Mouse (Mus musculus) erythroblast, adult 5-6 weeks (primary cell): ENCODE measurements around the gene Vmn1r129. TPM values are rescaled to one million over a fixed set of nuclear protein-coding genes. Genes with fewer than 3 reads are reported as not detected.
"Not testable (repeated sequence)": the region's sequence is repeated elsewhere in the genome, so short reads cannot be mapped to it uniquely, and the experiment has no call there.

Source experiments
- ATAC-seq: replicated peaks from 2 replicates; pipeline ENCODE4 v1.8.0; 2016; ENCODE audit warnings: moderate number of reproducible peaks, mild to moderate bottlenecking, moderate TSS enrichment, inconsistent platforms; ENCODE audit not compliant: poor library complexity, low FRiP score, severe bottlenecking
- total RNA-seq, 2 experiments: library from RNA; stranded (forward) in 1 of 2; stranded (reverse) in 1 of 2; fragments of 150-400 nt in 1 of 2; fragments of 200-764, 138-1000 nt in 1 of 2; gene quantifications; 2 replicates each; pipeline versions ENCODE4 v1.2.3 to v1.2.4; 2015 to 2017; ENCODE audit warnings: low replicate concordance in 2 of 2

The Vmn1r129 gene
- total RNA-seq (2015; ENCODE audit: low replicate concordance) (not detected in 2 replicates), total RNA-seq (2017; ENCODE audit: low replicate concordance) (not detected in 2 replicates)

GRCm38 (mm10) chr7:21361191-21361590 is at the start of gene Vmn1r129:
Gene Vmn1r129 (minus strand): TSS chr7:21361291.
- ATAC-seq = not testable (repeated sequence)

- not testable (repeated sequence) for ATAC-seq
Measured at GRCm38 (mm10) chr7:21349073-21349472, 12.0 kb downstream of the Vmn1r129 start, which contains the start of gene Vmn1r128. Gene Vmn1r128 (plus strand): TSS chr7:21349373.

- ATAC-seq = not testable (repeated sequence)
Measured at GRCm38 (mm10) chr7:21319761-21320160, 41.3 kb downstream of the Vmn1r129 start, which contains the start of gene Vmn1r127. Gene Vmn1r127 (minus strand): TSS chr7:21319861.

Other genes starting within 250 kb of the Vmn1r129 start
- gene Vmn1r122, start 227.2 kb downstream of the Vmn1r129 start, total RNA-seq (2015; ENCODE audit: low replicate concordance) = not detected in 2 replicates
- not detected in 2 replicates for gene Vmn1r122, start 227.2 kb downstream of the Vmn1r129 start, total RNA-seq (2017; ENCODE audit: low replicate concordance)
- not detected in 2 replicates for gene Vmn1r123, start 199.1 kb downstream of the Vmn1r129 start, total RNA-seq (2015; ENCODE audit: low replicate concordance)
- not detected in 2 replicates for gene Vmn1r123, start 199.1 kb downstream of the Vmn1r129 start, total RNA-seq (2017; ENCODE audit: low replicate concordance)
- gene Gm5157, start 170.9 kb downstream of the Vmn1r129 start, total RNA-seq (2015; ENCODE audit: low replicate concordance) = not detected in 2 replicates
- gene Gm5157, start 170.9 kb downstream of the Vmn1r129 start, total RNA-seq (2017; ENCODE audit: low replicate concordance) = not detected in 2 replicates
- not detected in 2 replicates for gene Vmn1r124, start 100.7 kb downstream of the Vmn1r129 start, total RNA-seq (2015; ENCODE audit: low replicate concordance)
- not detected in 2 replicates for gene Vmn1r124, start 100.7 kb downstream of the Vmn1r129 start, total RNA-seq (2017; ENCODE audit: low replicate concordance)
- gene Vmn1r125, start 89.1 kb downstream of the Vmn1r129 start, total RNA-seq (2015; ENCODE audit: low replicate concordance) = not detected in 2 replicates
- gene Vmn1r125, start 89.1 kb downstream of the Vmn1r129 start, total RNA-seq (2017; ENCODE audit: low replicate concordance) = not detected in 2 replicates
- not detected in 2 replicates for gene Vmn1r126, start 59.8 kb downstream of the Vmn1r129 start, total RNA-seq (2015; ENCODE audit: low replicate concordance)
- not detected in 2 replicates for gene Vmn1r126, start 59.8 kb downstream of the Vmn1r129 start, total RNA-seq (2017; ENCODE audit: low replicate concordance)
- not detected in 2 replicates for gene Vmn1r127, start 41.4 kb downstream of the Vmn1r129 start, total RNA-seq (2015; ENCODE audit: low replicate concordance)
- not detected in 2 replicates for gene Vmn1r127, start 41.4 kb downstream of the Vmn1r129 start, total RNA-seq (2017; ENCODE audit: low replicate concordance)
- not detected in 2 replicates for gene Vmn1r128, start 11.9 kb downstream of the Vmn1r129 start, total RNA-seq (2015; ENCODE audit: low replicate concordance)
- gene Vmn1r128, start 11.9 kb downstream of the Vmn1r129 start, total RNA-seq (2017; ENCODE audit: low replicate concordance) = not detected in 2 replicates
- gene Gm6882, start 71.5 kb upstream of the Vmn1r129 start, total RNA-seq (2015; ENCODE audit: low replicate concordance) = not detected in 2 replicates
- gene Gm6882, start 71.5 kb upstream of the Vmn1r129 start, total RNA-seq (2017; ENCODE audit: low replicate concordance) = not detected in 2 replicates
- gene Vmn1r130, start 150.5 kb upstream of the Vmn1r129 start, total RNA-seq (2015; ENCODE audit: low replicate concordance) = not detected in 2 replicates
- not detected in 2 replicates for gene Vmn1r130, start 150.5 kb upstream of the Vmn1r129 start, total RNA-seq (2017; ENCODE audit: low replicate concordance)
- gene Vmn1r131, start 184.8 kb upstream of the Vmn1r129 start, total RNA-seq (2015; ENCODE audit: low replicate concordance) = not detected in 2 replicates
- not detected in 2 replicates for gene Vmn1r131, start 184.8 kb upstream of the Vmn1r129 start, total RNA-seq (2017; ENCODE audit: low replicate concordance)